Mouse (Mus musculus): Measurements from ENCODE around the gene Frmpd1.

Gene Frmpd1

DNA sequence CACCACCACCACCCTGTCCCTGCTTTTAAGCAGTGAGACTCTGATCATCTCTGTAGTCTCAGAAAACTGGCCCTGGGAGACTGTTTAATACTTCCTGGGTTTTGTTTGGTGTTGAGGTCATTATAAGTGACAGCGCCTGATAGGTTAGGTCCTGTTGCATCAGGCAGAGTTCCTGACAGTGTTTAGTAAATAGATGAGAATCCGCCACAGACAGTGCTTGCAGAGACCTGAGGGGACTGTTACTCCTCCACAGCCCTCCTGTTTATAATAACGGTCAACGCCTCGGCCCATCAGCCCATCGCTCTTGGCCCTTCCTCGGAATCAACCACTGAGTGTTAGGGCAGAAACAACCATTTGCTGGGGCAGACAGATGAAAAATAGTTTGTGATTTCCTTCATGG is 57.5 kb downstream of the Frmpd1 start:
- peak in 1 of 2 experiments; percentile 41 for DNase-seq

DNA sequence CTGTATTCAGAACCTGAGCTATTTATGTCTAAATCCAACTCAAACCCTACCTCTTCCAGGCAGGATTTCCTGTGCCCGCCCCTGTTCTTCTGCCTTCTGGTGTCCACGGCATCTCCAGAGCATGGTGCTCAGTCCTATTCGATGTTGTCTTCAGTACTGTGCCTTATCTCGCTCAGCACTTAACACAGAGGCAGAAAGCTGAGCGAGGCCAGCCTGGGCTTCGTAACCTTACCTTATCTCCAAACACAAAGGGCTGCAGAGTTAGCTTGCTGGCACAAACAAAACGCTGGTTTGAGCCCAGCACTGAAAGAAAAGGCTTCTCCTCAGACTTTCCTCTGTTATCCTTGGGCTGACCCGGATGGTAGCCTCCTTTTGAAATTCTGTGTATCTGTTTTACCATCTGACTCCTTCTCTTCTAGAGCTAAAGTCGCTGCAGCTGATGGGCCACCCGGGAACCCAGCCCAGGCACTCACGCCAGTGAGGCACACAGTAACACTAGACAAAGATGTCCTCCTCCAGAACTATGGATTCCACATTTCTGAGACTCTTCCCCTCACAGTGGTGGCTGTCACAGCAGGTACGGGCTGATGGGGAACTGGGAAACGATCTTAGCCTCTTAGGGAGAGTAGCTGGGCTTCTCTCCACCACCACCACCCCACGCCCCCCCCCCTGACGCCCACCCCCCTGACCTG is 58.7 kb downstream of the Frmpd1 start:
- no peak for DNase-seq

DNA sequence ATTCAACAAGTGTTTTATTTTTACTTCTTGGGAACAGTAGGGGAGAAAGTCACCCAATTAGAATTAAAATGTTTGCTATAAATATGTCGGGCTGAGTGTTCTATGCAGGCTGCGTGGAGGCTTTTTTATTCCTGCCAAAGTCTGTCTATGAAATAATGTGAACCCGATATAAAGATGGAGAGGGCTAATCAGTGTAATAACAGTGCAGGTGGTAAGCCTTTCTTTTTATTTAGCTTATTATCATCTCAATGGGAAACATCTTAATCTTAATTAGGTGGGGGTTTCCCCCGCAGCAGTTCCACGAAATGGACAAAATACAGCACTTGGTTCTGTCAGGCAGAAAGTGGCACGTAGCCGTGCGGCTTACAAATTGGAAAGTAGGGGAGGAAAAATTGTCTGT is 66.6 kb downstream of the Frmpd1 start:
- DNase-seq = no peak

DNA sequence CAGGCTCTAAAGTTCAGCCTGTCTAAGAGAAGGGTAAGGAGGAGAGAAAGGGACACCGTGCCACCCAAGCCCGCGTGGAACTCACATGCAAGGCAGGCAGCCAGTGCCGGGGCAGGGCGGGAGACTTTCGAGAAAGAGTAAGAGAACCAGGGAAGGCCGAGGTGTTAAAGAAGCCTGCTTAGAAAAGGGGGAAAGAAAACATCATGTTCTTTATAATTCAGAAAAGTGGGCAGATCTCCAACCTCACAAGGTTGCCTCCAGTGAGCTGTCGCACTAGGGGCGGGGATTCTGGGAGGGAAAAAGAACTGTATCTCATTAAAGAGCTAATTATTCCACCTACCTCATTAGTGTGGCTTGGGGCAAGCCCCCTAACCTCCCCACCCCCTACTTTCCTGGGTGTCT is 68.2 kb downstream of the Frmpd1 start:
- no peak for DNase-seq

DNA sequence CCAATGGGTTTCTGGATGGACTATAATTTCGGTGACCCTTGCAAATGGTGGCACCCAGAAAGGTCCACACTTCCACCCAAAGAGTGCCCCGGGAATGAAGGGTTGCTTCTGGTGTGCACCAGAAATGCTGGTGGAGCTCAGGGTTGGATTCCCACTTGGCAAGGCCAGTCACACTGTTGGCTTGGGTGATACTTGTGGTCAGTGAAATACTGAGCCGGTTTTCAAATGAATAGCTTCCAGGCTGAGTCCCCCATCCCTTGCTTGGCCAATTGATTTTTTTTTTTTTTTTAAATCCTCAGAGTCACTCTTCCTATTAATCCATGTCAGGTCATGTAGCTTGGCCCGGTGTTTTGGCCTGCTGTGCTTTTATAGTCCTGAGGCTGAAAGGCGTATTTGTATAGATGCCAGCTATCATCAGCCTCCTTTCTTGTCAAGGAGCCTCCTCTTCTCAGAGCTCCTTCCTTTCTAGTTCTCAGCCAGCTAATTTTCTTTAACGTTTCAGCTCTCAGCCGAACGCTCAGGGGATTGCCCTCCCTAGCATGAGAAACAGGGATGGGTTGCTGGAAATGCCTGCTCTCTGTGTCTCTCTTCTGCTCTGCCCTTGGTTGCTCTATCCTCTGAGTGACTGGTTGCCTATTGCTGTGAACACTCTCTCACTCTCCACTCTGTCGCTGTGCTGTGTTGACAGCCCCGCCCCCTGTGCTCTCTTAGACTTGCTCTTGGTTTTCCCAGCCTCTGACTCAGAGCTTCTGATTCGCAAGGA is 69.3 kb downstream of the Frmpd1 start:
- no peak for DNase-seq

DNA sequence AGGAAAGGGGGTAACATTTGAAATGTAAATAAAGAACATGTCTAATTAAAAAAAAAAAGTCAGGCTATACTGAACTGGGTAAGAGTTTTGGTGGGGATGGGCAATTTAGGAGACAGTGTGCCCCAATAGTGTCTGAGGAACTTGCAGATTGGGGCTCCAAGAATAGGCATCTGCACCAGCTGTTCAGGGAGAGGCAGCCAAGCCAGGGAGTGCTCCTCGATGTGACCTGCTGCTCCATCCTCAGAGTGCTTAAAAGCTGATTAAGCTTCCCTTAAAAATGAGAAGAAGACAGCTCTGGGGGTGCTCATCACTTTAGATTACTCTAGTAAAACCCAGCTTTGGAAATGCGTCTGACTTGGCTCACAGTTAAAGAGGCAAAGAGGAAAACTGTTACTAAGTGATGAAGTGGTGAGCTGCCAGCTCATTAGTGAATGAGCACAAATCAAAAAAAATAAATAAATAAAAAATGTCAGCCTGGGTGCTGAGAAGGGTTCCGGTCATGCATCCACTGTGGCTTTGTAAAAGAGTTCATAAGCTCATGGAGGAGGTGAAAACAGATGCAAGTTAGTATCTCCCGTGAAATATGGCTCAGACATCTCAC is 74.7 kb downstream of the Frmpd1 start:
- no peak for DNase-seq

DNA sequence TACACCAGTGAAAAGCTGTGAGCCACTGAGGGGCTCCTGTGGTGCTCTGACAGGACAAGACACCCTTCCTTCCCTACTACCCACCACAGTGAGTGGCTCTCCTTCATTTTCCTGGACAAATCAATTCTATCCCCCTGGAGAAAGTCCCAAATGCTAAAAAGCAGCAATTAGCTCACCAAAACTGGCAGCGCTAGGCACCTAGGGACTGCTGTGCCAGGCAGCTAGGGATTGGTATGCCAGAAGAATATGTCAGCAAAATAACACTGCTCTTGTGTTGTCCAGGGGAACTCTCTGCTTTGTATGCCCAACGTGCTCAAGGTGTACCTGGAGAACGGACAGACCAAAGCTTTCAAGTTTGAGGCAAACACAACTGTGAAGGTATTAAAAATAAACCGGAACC is 76.9 kb downstream of the Frmpd1 start:
- no peak for DNase-seq

DNA sequence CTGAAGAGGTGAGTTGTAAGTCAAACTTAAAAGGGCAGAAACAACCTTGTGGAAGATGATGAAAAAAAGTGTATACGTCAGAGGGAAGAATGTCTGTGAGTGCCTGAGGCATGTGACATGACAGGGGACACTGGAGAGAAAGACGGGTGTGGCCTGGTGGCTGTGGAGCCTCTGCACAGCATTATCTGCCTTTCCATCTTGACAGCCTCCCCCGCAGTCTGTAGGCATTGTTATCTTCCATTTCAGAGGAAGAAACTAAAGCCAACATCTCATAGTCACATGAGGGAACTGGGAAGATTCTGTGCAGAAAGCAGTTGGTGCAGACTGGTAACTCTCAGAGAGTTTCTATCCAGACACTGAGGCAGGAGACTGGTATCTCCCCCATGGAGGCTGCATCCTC is 83.2 kb downstream of the Frmpd1 start:
- no peak for DNase-seq

DNA sequence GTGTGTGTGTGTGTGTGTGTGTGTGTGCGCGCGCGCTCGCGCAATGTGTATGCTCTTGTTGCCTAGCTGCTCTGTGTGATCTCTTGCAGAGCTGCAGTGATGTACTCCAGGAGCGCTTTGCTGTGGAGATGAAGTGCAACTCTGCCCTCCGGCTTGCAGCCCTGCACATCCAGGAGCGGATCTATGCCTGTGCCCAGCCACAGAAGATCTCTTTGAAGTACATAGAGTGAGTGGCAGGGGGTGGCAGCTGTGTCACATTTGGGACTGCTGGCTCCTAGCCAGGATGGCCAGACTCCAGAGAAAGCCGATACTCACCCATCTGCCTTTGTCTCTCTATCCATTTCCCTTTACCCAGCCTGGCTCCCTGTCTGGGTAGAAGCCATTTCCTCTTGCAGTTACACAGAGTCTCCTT is 86.4 kb downstream of the Frmpd1 start:
- peak; percentile 23 to 44 for DNase-seq

DNA sequence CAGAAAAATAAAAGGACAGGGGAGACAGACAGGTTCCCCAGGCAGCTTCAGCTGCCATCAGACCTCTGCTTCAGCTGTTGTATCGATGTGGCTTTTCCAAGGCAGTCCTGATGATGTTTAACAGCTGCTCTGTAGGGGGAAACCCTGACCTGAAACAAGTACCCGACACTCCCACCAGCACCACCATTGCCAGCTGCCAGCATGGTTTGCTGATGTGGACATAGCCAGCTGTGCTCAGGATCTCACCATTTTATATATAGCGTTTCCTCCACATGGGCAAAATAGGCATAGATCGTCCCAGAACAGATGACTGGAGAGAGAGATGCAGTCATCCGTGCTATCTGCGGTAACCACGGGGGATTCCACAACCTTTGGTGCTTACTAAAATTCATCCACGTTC is 91.1 kb downstream of the Frmpd1 start:
- no peak for DNase-seq

DNA sequence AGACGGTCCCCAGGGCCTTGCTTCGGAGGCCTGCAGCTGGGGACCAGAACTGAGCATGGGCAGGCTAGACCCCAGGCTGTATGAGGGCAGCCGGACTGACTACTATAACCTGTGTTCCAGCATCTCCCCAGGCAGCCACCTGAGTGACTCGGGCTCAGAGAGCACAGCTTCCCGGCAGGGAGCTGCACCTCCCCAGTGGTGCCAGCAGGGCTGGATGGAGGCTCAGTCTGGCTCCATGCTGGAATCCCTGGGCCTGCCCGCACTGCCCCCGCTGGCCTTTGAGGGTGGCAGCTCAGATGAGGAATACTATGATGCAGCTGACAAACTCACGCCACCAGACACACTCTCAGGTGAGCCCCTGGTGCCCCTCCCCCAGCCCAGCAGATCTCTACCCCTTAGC is 94.6 kb downstream of the Frmpd1 start:
- peak in 1 of 2 experiments; percentile 20 for DNase-seq

DNA sequence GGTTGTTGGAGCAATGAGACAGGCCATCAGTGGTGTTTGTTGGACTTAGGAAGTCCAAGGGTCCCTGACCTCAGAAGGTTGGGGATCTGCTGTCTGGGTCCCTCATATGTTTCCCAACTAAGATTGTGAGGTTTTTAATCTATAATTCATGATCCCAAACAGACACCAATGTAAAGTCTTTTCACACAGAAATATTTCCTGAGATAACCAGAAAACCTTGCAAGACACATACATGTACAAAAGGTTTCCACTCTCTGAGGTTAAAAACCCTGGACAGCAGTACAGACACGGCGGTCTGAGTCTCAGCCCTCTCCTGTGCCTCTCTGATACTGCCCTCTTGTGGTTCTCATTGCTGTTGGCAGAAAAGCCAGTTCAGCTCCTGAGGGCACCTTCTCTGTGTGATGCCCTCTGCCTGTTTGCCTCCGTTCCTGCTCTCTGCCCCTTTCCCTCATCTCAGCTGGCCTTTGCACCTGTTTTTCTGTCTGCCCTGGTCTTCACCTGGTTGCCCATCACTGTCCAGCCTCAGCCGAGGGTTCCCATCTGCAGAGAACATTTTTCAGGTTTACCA is 95.4 kb downstream of the Frmpd1 start:
- DNase-seq = peak; percentile 42 to 76

DNA sequence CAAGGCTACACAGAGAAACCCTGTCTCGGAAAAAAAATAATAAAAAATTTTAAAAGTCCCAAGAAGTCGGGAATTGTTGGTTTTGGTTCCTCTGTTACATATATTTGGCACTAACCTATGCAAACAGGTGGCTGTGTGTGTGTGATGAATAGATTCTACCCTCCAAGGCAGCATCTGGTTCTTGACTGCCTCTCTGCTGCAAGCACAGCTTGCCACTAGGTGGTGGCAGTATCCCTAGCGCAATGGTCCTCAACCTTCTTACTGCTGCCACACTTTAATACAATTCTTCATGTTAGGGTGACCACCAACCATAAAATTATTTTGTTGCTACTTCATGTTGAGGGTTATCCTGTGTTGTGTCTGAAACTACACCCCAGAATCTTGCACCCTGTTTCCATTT is 101.6 kb downstream of the Frmpd1 start:
- no peak for DNase-seq

DNA sequence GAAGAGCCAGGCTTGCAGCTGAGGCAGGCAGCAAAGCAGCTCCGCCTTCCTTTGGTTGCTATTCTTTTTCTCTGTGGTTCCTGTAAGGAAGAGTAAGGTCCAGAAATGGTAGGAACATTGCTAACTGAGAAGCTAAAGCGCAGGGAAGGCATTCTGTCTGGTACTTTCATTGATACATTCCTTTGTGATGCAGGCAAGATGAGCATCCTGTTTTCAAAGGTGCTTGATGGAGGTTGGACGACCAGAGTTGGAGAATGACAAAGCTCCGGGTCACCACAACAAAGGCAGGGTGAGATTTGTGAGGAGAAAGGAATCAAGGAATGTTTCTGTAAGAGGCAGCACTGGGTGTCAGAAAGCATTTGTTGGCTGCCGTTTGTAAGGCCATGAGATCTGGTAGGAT is 103.2 kb downstream of the Frmpd1 start:
- no peak for DNase-seq

DNA sequence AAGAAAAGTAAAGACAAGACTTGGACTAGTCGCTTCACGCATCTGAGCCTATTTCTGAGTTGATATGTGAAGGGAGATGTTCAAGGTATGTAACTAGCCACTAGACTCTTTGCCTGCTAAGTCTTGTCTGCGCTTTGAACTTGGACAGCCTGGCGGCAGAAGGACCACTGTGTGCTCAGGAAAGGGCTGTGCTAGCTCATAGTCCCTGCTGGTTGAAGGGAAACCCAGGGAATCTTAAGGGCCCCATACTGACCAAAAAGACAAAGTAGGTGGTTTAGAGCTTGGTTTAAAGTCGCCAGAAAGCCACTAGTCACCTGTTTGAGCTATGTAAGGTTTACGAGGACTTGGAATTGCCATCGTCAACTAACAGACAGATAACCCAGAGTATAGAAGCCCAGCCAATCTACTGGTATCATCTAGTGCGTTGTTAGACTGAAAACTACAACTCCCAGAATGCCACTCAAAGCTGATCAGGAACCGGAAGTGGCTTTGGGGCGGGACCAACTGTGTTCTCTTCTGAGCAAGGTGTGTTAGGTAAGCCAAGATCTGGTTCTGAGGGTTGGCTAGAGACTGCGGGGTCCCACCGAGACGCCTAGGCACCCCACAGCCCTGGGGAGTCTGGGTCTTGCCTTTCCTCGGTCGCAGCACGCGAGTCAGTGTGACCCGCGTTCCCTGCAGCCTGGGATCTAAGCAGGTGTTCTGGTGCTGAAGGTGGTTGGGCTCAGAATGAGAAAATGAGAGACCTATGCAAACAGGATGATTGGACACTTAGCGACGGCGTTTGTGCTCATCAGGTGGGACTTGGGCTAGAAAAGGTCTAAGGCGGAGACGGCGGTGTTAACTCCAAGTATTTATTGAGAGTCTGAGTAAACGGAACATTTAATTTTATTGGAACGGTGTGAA is 112.2 kb downstream of the Frmpd1 start, which contains the start of gene Trmt10b:
Gene Trmt10b (plus strand): TSS at position 466 of the 903 bp plus-strand sequence.
- peak; percentile 68 to 73 for DNase-seq

DNA sequence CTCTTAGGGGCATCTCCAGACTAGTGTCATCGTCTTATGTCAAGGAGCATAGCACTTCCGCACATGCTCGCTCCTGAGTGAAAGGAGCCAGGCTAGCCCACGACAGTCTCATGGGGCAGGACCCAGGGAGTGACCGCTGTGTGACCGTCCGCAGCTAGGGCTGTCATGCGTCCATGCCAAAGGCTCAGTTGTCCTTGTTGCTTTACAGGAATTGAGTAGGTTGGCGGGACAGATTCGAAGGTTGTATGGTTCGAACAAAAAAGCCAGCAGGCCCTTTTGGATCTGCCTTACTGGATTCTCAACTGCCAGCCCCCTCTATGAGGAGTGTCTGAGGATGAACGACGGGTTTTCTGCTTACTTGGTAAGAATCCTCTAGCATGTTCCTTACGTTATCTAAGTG is 120.9 kb downstream of the Frmpd1 start:
- no peak for DNase-seq

DNA sequence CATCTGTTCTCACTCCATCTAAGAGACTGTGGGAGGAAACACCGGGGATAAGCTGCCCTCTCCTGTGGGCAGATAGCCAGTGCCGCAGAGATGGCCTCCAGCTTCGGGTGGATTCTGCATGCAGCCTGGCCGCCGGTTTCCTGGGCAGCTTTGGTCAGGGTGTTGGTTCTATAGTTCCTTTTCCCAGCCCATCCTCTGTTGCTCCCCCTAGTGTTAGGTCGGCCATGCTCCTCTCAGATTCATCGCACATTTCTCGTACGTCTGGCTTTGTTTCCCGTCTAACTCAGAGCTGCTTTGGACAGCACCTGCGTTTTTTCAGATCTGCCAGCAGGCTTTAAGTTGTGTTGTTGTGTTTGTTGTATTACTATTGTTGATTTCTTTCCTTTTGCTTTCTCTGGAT is 123.4 kb downstream of the Frmpd1 start:
- DNase-seq = peak in 1 of 2 experiments; percentile 31

DNA sequence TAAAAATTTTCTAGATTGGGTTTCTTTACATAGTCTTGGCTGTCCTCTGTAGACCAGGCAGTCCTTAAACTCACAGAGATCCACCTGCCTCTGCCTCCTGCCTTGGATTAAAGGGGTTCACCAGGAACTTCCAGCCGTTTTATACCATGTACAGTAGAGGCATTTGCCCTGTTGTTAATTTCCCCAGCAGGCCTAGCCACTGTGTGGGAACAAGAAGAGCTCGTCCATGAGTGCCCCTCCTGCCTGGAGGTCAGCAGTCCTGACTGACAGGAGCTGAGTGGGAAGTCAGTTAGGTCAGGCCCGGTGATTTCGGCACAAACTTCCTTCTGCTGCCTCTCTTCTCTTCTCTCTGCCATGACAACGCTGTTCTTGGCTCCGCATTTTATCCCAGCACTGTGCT is 123.9 kb downstream of the Frmpd1 start:
- DNase-seq = no peak

DNA sequence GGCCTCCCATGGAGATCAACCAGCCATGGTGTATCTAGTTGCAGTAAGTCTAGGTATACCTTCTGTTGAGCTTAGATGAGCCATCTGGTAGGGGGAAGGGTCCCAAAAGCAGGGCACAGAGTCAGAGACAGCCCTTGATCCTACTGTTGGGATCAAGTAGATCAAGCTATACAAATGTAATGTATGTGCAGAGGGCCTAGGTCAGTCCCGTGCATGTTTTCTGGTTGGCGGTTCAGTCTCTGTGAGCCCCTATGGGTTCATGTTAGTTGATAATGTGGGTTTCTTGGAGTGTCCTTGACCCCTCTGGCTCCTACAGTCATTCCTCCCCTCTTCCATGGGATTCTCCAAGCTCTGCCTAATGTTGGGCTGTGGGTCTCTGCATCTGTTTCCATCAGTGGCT is 126.4 kb downstream of the Frmpd1 start:
- no peak for DNase-seq

DNA sequence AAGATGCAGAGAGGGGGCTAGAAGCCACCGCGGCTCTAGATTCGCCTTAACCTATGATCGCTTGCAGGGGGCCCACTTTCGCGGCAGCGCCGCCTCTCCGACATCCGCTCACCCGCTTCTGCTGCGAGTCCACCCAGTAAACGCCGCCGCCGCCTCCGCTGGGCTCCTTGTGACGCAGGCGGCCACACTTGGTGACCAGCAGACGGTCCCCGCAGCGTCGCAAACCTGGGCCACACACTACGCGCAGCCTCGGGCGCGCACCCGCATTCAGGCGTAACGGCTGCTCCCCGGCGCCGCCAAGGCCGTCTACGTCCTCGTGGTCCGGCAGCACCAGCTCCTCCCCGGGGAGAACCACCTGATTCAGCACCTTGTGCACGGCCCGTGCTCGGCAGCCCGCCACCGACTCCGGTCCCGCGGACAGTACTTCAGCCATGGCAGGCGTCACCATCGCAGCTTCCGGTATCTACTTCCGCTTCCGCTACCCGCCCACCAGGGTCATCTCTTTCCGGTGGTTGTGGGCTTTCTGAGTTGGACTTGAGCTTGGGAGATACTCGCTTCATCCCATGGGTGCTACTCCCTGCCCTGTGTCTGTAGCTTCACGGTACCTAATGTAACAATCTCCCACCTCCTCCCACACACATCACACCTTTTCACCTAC is 135.6 kb downstream of the Frmpd1 start:
- peak; percentile 90 for DNase-seq

DNA sequence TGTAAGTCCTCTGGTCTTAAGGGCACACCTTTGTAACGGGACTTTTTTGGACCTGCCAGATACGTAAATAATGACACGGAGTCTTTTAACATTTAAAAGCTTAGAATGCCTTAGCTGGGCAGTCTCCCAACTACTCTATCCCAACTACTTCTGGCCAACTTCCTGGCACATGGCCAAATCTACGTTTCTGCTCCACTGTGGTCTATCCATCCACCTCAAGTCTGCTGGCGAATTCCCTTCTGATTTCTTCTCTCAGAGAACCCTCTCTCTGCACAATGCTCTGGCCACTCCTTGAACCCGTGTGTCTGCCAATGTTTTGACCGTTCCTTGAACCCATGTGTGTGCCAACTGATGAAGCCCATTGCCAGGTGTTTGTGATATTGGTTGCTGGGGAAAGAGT is 146.5 kb downstream of the Frmpd1 start:
- no peak for DNase-seq

DNA sequence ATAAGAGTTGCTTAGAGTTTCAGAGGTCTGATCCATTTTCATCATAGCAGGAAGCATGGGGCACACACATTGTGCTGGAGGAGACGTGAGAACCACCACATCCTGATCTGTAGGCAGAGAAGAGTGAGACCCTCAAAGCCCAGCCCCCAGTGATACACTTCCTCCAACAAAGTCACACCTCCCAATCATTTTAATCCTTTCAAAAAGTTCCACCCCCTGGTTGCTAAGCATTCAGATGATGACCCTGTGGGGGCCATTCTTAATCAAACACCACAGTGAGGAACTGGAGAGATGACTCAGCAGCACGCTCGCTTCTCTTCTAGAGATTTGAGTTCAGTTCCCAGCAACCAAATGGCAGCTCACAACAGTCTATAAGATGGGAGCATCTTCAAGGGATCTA is 147.8 kb downstream of the Frmpd1 start:
- no peak for DNase-seq
